Mouse (Mus musculus) gastrocnemius, postnatal 4 days (tissue): ENCODE measurements around the gene Zbtb7b. TPM values are rescaled to one million over a fixed set of nuclear protein-coding genes. Genes with fewer than 3 reads are reported as not detected.

Experiments used
- DNase-seq, 2 experiments: peaks; one replicate each; pipeline ENCODE4 v3.0.0; 2021 to 2022; ENCODE audit warnings: low spot score in 2 of 2, mixed read lengths in 2 of 2
- total RNA-seq, 2 experiments: library from RNA; stranded (reverse); gene quantifications; 2 replicates each; pipeline ENCODE4 v1.2.3; 2021

The Zbtb7b gene
- total RNA-seq, 2 experiments from 2014 or later = 14.1 to 23.9 TPM

- DNase-seq = no peak
Observed at GRCm38 (mm10) chr3:89390699-89391662, 3.6 kb downstream of the Zbtb7b start.

GRCm38 (mm10) chr3:89390111-89390515 lies 4.5 kb downstream of the Zbtb7b start:
- no peak for DNase-seq

- no peak for DNase-seq
Observed at GRCm38 (mm10) chr3:89388901-89389740, 5.5 kb downstream of the Zbtb7b start.

- DNase-seq = peak in 1 of 2 experiments; percentile 66
Observed at GRCm38 (mm10) chr3:89388134-89388881, 6.3 kb downstream of the Zbtb7b start.

GRCm38 (mm10) chr3:89387632-89388031 lies 6.9 kb downstream of the Zbtb7b start:
- no peak for DNase-seq

GRCm38 (mm10) chr3:89386438-89387420 lies 7.8 kb downstream of the Zbtb7b start:
- DNase-seq = no peak

DNA sequence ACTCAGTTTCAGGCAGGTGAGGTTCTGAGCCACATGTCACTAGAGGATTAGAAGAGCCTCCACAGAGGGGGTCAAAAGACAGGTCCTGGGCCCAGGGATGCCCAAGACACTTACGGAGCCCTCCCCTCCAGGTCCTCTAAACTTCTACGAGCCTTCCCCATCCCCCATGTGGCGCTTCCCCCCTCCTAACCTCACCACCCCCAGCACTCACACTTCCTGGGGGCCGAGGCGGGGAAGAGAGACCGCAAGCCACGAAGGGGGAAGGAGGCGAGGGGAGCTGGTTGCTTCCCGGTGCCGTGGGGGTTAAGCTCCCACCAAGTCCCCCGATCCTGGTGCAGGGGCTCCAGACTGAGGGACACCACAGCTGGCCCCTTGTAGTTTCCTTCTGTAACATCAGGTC lies 9.1 kb downstream of the Zbtb7b start:
- DNase-seq = no peak

DNA sequence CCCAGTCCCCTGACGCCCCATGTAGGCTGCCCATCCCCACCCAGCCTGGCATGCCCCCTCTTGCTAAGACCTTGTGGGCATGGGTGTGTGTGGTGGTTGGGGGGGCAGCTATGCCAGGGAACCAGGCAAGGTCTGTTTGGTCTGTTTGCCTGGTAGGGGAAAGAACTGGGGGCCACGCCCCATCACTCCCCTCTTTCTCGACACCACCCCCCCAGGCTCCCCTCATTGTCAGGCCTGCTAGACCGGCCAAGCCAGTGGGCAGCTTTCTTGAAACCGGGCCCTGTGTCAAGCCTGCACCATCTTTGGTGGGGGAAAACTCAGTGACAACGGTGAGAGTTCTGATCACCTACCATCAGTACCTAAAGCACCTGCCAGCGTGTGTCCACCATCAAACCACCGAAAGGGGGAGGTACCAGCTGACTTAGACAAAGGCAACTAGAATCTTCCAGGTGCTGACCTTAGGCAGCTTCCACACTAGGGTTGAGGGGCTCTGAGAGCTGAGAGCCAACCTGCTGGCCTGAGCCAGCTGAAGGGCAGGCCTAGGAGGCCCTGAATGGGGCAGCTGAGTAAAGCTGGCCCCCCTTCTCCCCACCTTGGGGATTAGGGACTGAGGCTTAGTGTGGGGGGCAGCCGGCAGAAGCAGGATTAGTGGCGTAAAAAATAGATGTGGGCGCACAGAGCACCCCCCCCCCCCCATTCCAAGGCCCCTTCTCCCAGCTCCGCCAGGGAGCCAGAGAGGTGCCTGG lies 10.1 kb downstream of the Zbtb7b start:
- DNase-seq = no peak

GRCm38 (mm10) chr3:89383651-89384255 lies 10.8 kb downstream of the Zbtb7b start:
- DNase-seq = no peak

GRCm38 (mm10) chr3:89382950-89383349 lies 11.6 kb downstream of the Zbtb7b start:
- no peak for DNase-seq

- DNase-seq = no peak
Observed at GRCm38 (mm10) chr3:89382033-89382882, 12.3 kb downstream of the Zbtb7b start.

DNA sequence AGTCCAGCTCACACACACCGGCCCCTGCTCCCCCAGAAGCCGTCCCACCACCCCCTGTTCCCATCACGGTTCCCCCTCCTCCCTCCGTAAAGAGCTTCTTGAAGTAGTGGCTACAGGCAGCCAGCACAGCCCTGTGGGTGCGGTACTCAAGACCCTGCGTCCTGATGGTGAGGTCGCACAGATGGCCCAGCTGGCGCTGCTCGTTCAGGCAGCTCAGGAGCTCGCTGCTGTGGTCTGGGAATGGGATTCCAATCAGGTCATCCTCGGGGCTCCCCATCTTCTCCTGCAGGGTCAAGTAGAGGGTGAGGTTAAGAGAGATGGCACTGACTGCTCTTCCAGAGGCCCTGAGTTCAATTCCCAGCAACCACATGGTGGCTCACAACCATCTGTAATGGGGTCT lies 13.3 kb downstream of the Zbtb7b start:
- DNase-seq = no peak

DNA sequence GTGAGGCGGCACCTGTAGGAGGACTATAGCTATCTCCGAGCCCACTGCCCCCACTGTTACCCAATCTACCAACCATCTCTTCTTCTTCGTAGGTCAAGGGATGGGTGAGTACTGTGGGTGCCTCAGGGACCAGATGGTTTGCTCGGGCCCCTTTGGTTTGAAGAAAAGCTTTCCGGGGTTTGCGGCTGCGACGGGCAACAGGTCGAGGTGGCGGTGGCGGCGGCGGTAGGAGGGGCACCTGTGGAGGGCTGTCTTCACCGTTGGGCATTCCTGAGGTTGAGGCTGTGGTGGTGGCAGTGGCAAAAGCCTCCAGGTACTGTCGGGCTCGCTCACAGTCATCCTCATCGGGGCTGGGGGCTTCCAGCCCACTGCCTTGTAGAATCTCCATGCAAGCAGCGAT lies 13.9 kb downstream of the Zbtb7b start:
- no peak for DNase-seq

DNA sequence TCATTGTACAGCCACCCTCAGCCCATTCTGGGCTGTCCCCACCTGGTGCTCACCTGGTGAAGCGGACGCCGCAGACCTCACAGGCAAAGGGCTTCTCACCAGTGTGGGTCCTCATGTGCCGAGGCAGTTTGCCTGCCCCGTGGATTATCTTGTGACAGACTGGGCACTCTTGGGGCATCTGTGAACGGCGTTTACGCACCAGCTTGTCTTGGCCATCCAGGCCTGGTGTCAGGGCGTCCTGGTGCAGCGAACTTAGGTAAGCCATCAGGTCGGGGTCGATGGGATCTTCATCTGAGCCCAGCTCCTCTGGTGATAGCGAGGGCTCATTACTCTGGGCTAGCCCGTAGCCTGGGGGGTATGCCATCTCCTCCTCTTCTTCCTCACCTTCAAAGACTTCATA lies 14.3 kb downstream of the Zbtb7b start:
- no peak for DNase-seq

GRCm38 (mm10) chr3:89379388-89380131 lies 15.0 kb downstream of the Zbtb7b start:
- no peak for DNase-seq

GRCm38 (mm10) chr3:89378394-89379067 lies 16.0 kb downstream of the Zbtb7b start:
- DNase-seq = peak; percentile 73 to 82

DNA sequence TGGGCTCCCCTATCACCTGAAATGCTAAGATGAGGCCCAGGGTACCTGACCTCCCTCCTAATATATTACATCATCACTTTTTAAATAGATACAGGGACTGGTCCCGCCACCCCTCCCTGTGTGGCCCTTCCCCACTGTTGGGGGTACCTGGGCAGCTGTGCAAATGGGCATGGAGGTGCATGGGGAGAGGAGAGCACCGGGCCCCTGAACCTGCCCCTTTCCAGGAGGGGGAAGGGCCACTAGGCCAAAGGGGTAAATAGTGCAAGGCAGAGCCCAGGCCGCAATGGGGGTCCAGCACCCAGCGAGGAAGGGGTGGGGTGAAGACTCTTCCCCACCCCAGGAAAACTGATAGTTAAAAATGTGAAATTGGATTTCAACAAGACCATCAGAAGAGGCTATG lies 16.7 kb downstream of the Zbtb7b start:
- DNase-seq = no peak
